In genomic region chr4:141617299-141617698, GRCm38 (mm10) we compare ENCODE assay signal across 8 mouse cellular contexts. TPM values are rescaled to one million over a fixed set of nuclear protein-coding genes. Genes with fewer than 3 reads are reported as not detected.
A peak's percentile ranks its signal among the peaks of the same experiment; 100 is the strongest.
DNase-seq lines count a peak whose midpoint lies in the region; ATAC-seq and TF ChIP-seq lines count a peak whose summit lies in the region.

No protein-coding gene starts in this region.

- no peaks in the 10 kb centered on the region for H3K27me3 ChIP-seq in forebrain, embryonic 11.5 days (ENCODE audit: control insufficient read depth, insufficient read depth, low read length)
- H3K27me3 ChIP-seq in heart, embryonic 16.5 days (ENCODE audit: control insufficient read depth, insufficient read depth, low read length): no peaks in the 10 kb centered on the region
- H3K27me3 ChIP-seq in liver, postnatal 0 days (ENCODE audit: insufficient read depth, low read length): no peaks in the 10 kb centered on the region
- H3K27me3 ChIP-seq in neural tube, embryonic 13.5 days: no peaks in the 10 kb centered on the region

- TF ChIP-seq CTCF in liver, postnatal 0 days (IDR thresholded peaks at IDR 0.05; ENCODE audit: low read depth): peak; percentile 77

- H3K27ac ChIP-seq in forebrain, embryonic 11.5 days (ENCODE audit: low read depth, low read length): no peak overlapping the region
- no peak overlapping the region for H3K27ac ChIP-seq in heart, embryonic 16.5 days (ENCODE audit: low read length)
- peak overlapping the region; percentile 84 for H3K27ac ChIP-seq in liver, postnatal 0 days (ENCODE audit: low read depth)
- H3K27ac ChIP-seq in neural tube, embryonic 13.5 days (replicated peaks): no peak overlapping the region

- TF ChIP-seq EP300 in liver, postnatal 0 days (IDR thresholded peaks at IDR 0.05; ENCODE audit: low read depth): no peak

- peak overlapping the region; percentile 5 for H3K4me3 ChIP-seq in forebrain, embryonic 11.5 days (ENCODE audit: low read depth, low read length)
- H3K4me3 ChIP-seq in heart, embryonic 16.5 days (ENCODE audit: low read length): peak overlapping the region; percentile 42
- H3K4me3 ChIP-seq in liver, postnatal 0 days (ENCODE audit: low read depth, low read length): peak overlapping the region; percentile 59
- peak overlapping the region; percentile 5 for H3K4me3 ChIP-seq in neural tube, embryonic 13.5 days

- 0 out of 2 replicates have a peak overlapping the region, but pooled peaks have one; percentile 6 for H3K9ac ChIP-seq in forebrain, embryonic 11.5 days (ENCODE audit: low read length)
- H3K9ac ChIP-seq in heart, embryonic 16.5 days (ENCODE audit: low read length): peak overlapping the region; percentile 63
- H3K9ac ChIP-seq in liver, postnatal 0 days (replicated peaks): peak overlapping the region; percentile 76
- H3K9ac ChIP-seq in neural tube, embryonic 13.5 days: peak overlapping the region; percentile 53; the same call in 1 of the 2 replicates

- ATAC-seq in CD4-positive, CD25-positive, alpha-beta regulatory T cell, adult 4 months: peak; percentile 69
- peak; percentile 42 for ATAC-seq in forebrain, embryonic 11.5 days (replicated peaks; ENCODE audit: low FRiP score)
- peak; percentile 53 for ATAC-seq in heart, embryonic 16.5 days (replicated peaks; ENCODE audit: extremely low read depth, insufficient read depth, low FRiP score)
- ATAC-seq in liver, postnatal 0 days: peak; percentile 63
- peak; percentile 50; the same call in 1 of the 2 replicates for ATAC-seq in neural tube, embryonic 13.5 days (ENCODE audit: low read depth)

- no peaks in the 10 kb centered on the region for H3K36me3 ChIP-seq in forebrain, embryonic 11.5 days (ENCODE audit: control insufficient read depth, insufficient read depth, low read length)
- H3K36me3 ChIP-seq in heart, embryonic 16.5 days (ENCODE audit: control insufficient read depth, insufficient read depth): no peaks in the 10 kb centered on the region
- H3K36me3 ChIP-seq in liver, postnatal 0 days (replicated peaks; ENCODE audit: insufficient read depth, low read length): no peaks in the 10 kb centered on the region; the same call in 1 of the 2 replicates
- H3K36me3 ChIP-seq in neural tube, embryonic 13.5 days: no peaks in the 10 kb centered on the region

- peak; percentile 81 for DNase-seq in adrenal gland, adult 2 months
- peak; percentile 80 for DNase-seq in forebrain, embryonic 11.5 days (ENCODE audit: low spot score)
- peak; percentile 82 for DNase-seq in kidney, postnatal 14 days
- DNase-seq in liver, postnatal 0 days: peak; percentile 81
- DNase-seq in thymus, postnatal 0 days (ENCODE audit: low spot score): peak; percentile 68

- peaks cover 4% of the 10 kb centered on the region for H3K4me1 ChIP-seq in forebrain, embryonic 11.5 days (replicated peaks; ENCODE audit: control insufficient read depth, insufficient read depth, low read length)
- H3K4me1 ChIP-seq in heart, embryonic 16.5 days (ENCODE audit: control insufficient read depth, insufficient read depth, low read length): peaks cover 13% of the 10 kb centered on the region
- H3K4me1 ChIP-seq in liver, postnatal 0 days (ENCODE audit: insufficient read depth): peaks cover 14% of the 10 kb centered on the region
- H3K4me1 ChIP-seq in neural tube, embryonic 13.5 days (replicated peaks): peaks cover 11% of the 10 kb centered on the region

- WGBS in forebrain, embryonic 11.5 days: 6% methylated on average over 20 of the region's 20 CpGs
- WGBS in heart, embryonic 16.5 days: 6% methylated on average over 20 of the region's 20 CpGs
- 1% methylated on average over 20 of the region's 20 CpGs for WGBS in liver, postnatal 0 days (ENCODE audit: insufficient replicate concordance)
- 3% methylated on average over 20 of the region's 20 CpGs for WGBS in neural tube, embryonic 13.5 days

- H3K9me3 ChIP-seq in forebrain, embryonic 11.5 days (ENCODE audit: control insufficient read depth, low read length): no peaks in the 10 kb centered on the region
- no peaks in the 10 kb centered on the region for H3K9me3 ChIP-seq in heart, embryonic 16.5 days (replicated peaks; ENCODE audit: control insufficient read depth, low read length)
- H3K9me3 ChIP-seq in liver, postnatal 0 days (ENCODE audit: low read length): no peaks in the 10 kb centered on the region
- no peaks in the 10 kb centered on the region for H3K9me3 ChIP-seq in neural tube, embryonic 13.5 days

- peak overlapping the region; percentile 31; the same call in 1 of the 2 replicates for H3K4me2 ChIP-seq in forebrain, embryonic 11.5 days (ENCODE audit: low read depth, low read length, severe bottlenecking)
- H3K4me2 ChIP-seq in heart, embryonic 16.5 days (ENCODE audit: low read depth, low read length): peak overlapping the region; percentile 71
- H3K4me2 ChIP-seq in liver, postnatal 0 days (ENCODE audit: low read depth, low read length): peak overlapping the region; percentile 74
- H3K4me2 ChIP-seq in neural tube, embryonic 13.5 days: peak overlapping the region; percentile 50

RNA-seq across cellular contexts. Expression of gene Tmem82, which starts 1.1 kb away (rescaled TPM):
- polyA plus RNA-seq in CD4-positive, CD25-positive, alpha-beta regulatory T cell, adult 4 months (2017; shearing (Covaris generic)): not detected
- total RNA-seq in adrenal gland, adult 2 months (2021): 1 to 10 TPM in 1 of 2 experiments, under 1 TPM in 1; 0.93 to 1.6 TPM
- 2.8 TPM in 2 replicates for polyA plus RNA-seq in adrenal gland, adult 2 months (2012; rRNA removed)
- polyA plus RNA-seq in forebrain, embryonic 11.5 days (2014; fragmentation: Nextera tagmentation; extraction: Ambion mirVana): 0.28 TPM in 1 of 2 replicates, not detected in the other
- polyA plus RNA-seq in heart, embryonic 16.5 days (2015; fragmentation: Nextera tagmentation; extraction: Ambion mirVana): 1.1 and 1.7 TPM in 2 replicates
- polyA plus RNA-seq in liver, postnatal 0 days (2015; fragmentation: Nextera tagmentation; extraction: Ambion mirVana): 17.3 and 17.8 TPM in 2 replicates
- polyA plus RNA-seq in neural tube, embryonic 13.5 days (2015; fragmentation: Nextera tagmentation; extraction: Ambion mirVana): 0.31 TPM in 1 of 2 replicates, not detected in the other
- polyA plus RNA-seq in thymus, postnatal 0 days (2015; fragmentation: Nextera tagmentation; extraction: Ambion mirVana): 0.23 and 0.33 TPM in 2 replicates

RNA-seq across cellular contexts. Expression of gene Slc25a34, which starts 6.3 kb away (rescaled TPM):
- polyA plus RNA-seq in CD4-positive, CD25-positive, alpha-beta regulatory T cell, adult 4 months (2017; shearing (Covaris generic)): not detected
- total RNA-seq in adrenal gland, adult 2 months (2021): 10 to 100 TPM in 1 of 2 experiments, 1 to 10 TPM in 1; 9.2 to 14.2 TPM
- 4.3 and 5.7 TPM in 2 replicates for polyA plus RNA-seq in adrenal gland, adult 2 months (2012; rRNA removed)
- polyA plus RNA-seq in forebrain, embryonic 11.5 days (2014; fragmentation: Nextera tagmentation; extraction: Ambion mirVana): 0.13 TPM in 1 of 2 replicates, not detected in the other
- polyA plus RNA-seq in heart, embryonic 16.5 days (2015; fragmentation: Nextera tagmentation; extraction: Ambion mirVana): 1.3 TPM in 2 replicates
- polyA plus RNA-seq in liver, postnatal 0 days (2015; fragmentation: Nextera tagmentation; extraction: Ambion mirVana): 0.40 and 0.76 TPM in 2 replicates
- polyA plus RNA-seq in neural tube, embryonic 13.5 days (2015; fragmentation: Nextera tagmentation; extraction: Ambion mirVana): 0.11 TPM in 1 of 2 replicates, not detected in the other
- 0.08 TPM in 1 of 2 replicates, not detected in the other for polyA plus RNA-seq in thymus, postnatal 0 days (2015; fragmentation: Nextera tagmentation; extraction: Ambion mirVana)

RNA-seq across cellular contexts. Expression of gene Fblim1, which starts 11.4 kb away (rescaled TPM):
- polyA plus RNA-seq in CD4-positive, CD25-positive, alpha-beta regulatory T cell, adult 4 months (2017; shearing (Covaris generic)): under 1 TPM in 1 of 2 experiments, not detected in 1; 0.13 TPM
- 10 to 100 TPM in 1 of 2 experiments, 1 to 10 TPM in 1; 9.0 to 23.0 TPM for total RNA-seq in adrenal gland, adult 2 months (2021)
- polyA plus RNA-seq in adrenal gland, adult 2 months (2012; rRNA removed): 10.4 and 12.8 TPM in 2 replicates
- 21.4 and 24.8 TPM in 2 replicates for polyA plus RNA-seq in forebrain, embryonic 11.5 days (2014; fragmentation: Nextera tagmentation; extraction: Ambion mirVana)
- polyA plus RNA-seq in heart, embryonic 16.5 days (2015; fragmentation: Nextera tagmentation; extraction: Ambion mirVana): 46.9 and 49.7 TPM in 2 replicates
- polyA plus RNA-seq in liver, postnatal 0 days (2015; fragmentation: Nextera tagmentation; extraction: Ambion mirVana): 1.5 and 1.8 TPM in 2 replicates
- polyA plus RNA-seq in neural tube, embryonic 13.5 days (2015; fragmentation: Nextera tagmentation; extraction: Ambion mirVana): 32.1 and 36.6 TPM in 2 replicates
- 2.4 and 3.9 TPM in 2 replicates for polyA plus RNA-seq in thymus, postnatal 0 days (2015; fragmentation: Nextera tagmentation; extraction: Ambion mirVana)

RNA-seq across cellular contexts. Expression of gene Plekhm2, which starts 47.4 kb away (rescaled TPM):
- 1 to 10 TPM; 2.1 to 3.4 TPM for polyA plus RNA-seq in CD4-positive, CD25-positive, alpha-beta regulatory T cell, adult 4 months (2017; shearing (Covaris generic))
- total RNA-seq in adrenal gland, adult 2 months (2021): 10 to 100 TPM; 47.8 to 73.2 TPM
- 63.1 and 63.4 TPM in 2 replicates for polyA plus RNA-seq in adrenal gland, adult 2 months (2012; rRNA removed)
- polyA plus RNA-seq in forebrain, embryonic 11.5 days (2014; fragmentation: Nextera tagmentation; extraction: Ambion mirVana): 4.2 and 4.6 TPM in 2 replicates
- polyA plus RNA-seq in heart, embryonic 16.5 days (2015; fragmentation: Nextera tagmentation; extraction: Ambion mirVana): 4.9 and 6.2 TPM in 2 replicates
- 1.7 TPM in 2 replicates for polyA plus RNA-seq in liver, postnatal 0 days (2015; fragmentation: Nextera tagmentation; extraction: Ambion mirVana)
- 6.6 and 7.6 TPM in 2 replicates for polyA plus RNA-seq in neural tube, embryonic 13.5 days (2015; fragmentation: Nextera tagmentation; extraction: Ambion mirVana)
- polyA plus RNA-seq in thymus, postnatal 0 days (2015; fragmentation: Nextera tagmentation; extraction: Ambion mirVana): 2.6 and 3.6 TPM in 2 replicates

Comparison
In these comparisons a context has a peak if more than half of its experiments do, and no peak if none do; other contexts are left out.
1. H3K4me3 ChIP-seq: peak in every context shown above with its lines; median percentile 59 in liver, postnatal 0 days; 42 in heart, embryonic 16.5 days; 5 in forebrain, embryonic 11.5 days; 5 in neural tube, embryonic 13.5 days.
2. H3K9ac ChIP-seq: peak in every context shown above with its lines; median percentile 76 in liver, postnatal 0 days; 63 in heart, embryonic 16.5 days; 53 in neural tube, embryonic 13.5 days; 6 in forebrain, embryonic 11.5 days.